Mouse (Mus musculus) stomach, embryonic 16.5 days (tissue): ENCODE measurements around the gene Plppr3. TPM values are rescaled to one million over a fixed set of nuclear protein-coding genes. Genes with fewer than 3 reads are reported as not detected.
A peak's percentile ranks its signal among the peaks of the same experiment; 100 is the strongest.

Source experiments
- ATAC-seq: fragments of 200-750 bp; cut with Nextera tagmentation; 2 replicates; pipeline ENCODE4 v1.8.0; 2017; ENCODE audit warnings: moderate number of reproducible peaks, moderate TSS enrichment; ENCODE audit not compliant: insufficient read depth, low FRiP score
- H3K27ac ChIP-seq: fragments of 300-500 bp; sonication (generic); 2 replicates; pipeline ENCODE4 v1.5.1; 2014; ENCODE audit warnings: low read length
- H3K27me3 ChIP-seq: fragments of 300-500 bp; sonication (generic); 2 replicates; pipeline ENCODE4 v1.6.1; 2014; ENCODE audit warnings: low read length, control low read depth, mixed read lengths; ENCODE audit not compliant: control insufficient read depth, insufficient read depth
- H3K36me3 ChIP-seq: fragments of 300-500 bp; sonication (generic); 2 replicates; pipeline ENCODE4 v1.6.1; 2014; ENCODE audit warnings: low read length; ENCODE audit not compliant: control insufficient read depth, insufficient read depth
- H3K4me1 ChIP-seq: fragments of 300-500 bp; sonication (generic); 2 replicates; pipeline ENCODE4 v1.6.1; 2014; ENCODE audit warnings: low read length, control low read depth, mixed read lengths; ENCODE audit not compliant: control insufficient read depth, insufficient read depth
- H3K4me2 ChIP-seq: fragments of 300-500 bp; sonication (generic); 2 replicates; pipeline ENCODE4 v1.6.1; 2014; ENCODE audit warnings: low read depth, low read length, mixed read lengths
- H3K4me3 ChIP-seq: fragments of 300-500 bp; sonication (generic); replicated peaks from 2 replicates; pipeline ENCODE4 v1.5.1; 2014; ENCODE audit warnings: mild to moderate bottlenecking, low read length
- H3K9ac ChIP-seq: fragments of 300-500 bp; sonication (generic); 2 replicates; pipeline ENCODE4 v1.6.1; 2014; ENCODE audit warnings: low read length
- H3K9me3 ChIP-seq: fragments of 300-500 bp; sonication (generic); replicated peaks from 2 replicates; pipeline ENCODE4 v1.6.1; 2016; ENCODE audit warnings: low read length, control low read depth; ENCODE audit not compliant: control insufficient read depth
- WGBS: fragments of 180-500 bp; shearing (Covaris S2); extraction: QIAGEN DNeasy Blood & Tissue Kit; methylation state at CpG from one replicate; pipeline ENCODE4 v1.1.7; 2014; 5-methylcytosine and 5-hydroxymethylcytosine counted together
- polyA plus RNA-seq: library from polyadenylated mRNA; unstranded; fragments of >200 nt; fragmentation: Nextera tagmentation; extraction: Ambion mirVana; gene quantifications from 2 replicates; pipeline ENCODE4 v1.2.1, GENCODE M21; 2015

Plppr3 gene
- polyA plus RNA-seq, 1 experiment from 2014 or later, result 28.7 TPM

GRCm38 (mm10) chr10:79879527-79879926 lies 5.1 kb upstream of the Plppr3 start:
- Histone ChIP-seq H3K27me3 (no peaks in the 10 kb centered on the region), H3K9ac (no peak overlapping the region), H3K4me2 (no peak overlapping the region), H3K4me1 (peaks cover 3% of the 10 kb centered on the region; the same call in 1 of the 2 replicates), H3K27ac (no peak overlapping the region), H3K36me3 (no peaks in the 10 kb centered on the region), H3K9me3 (no peaks in the 10 kb centered on the region), H3K4me3 (no peak overlapping the region)
- ATAC-seq, result no peak
- whole genome bisulfite sequencing, result 19% methylated on average over 3 of the region's 3 CpGs

- Histone ChIP-seq H3K9me3 (no peaks in the 10 kb centered on the region), H3K4me1 (peaks cover 8% of the 10 kb centered on the region), H3K4me2 (no peak overlapping the region), H3K27me3 (no peaks in the 10 kb centered on the region), H3K9ac (no peak overlapping the region), H3K4me3 (no peak overlapping the region), H3K36me3 (no peaks in the 10 kb centered on the region), H3K27ac (no peak overlapping the region)
- WGBS, result 55% methylated on average over 12 of the region's 12 CpGs
- no peak for ATAC-seq
Observed at GRCm38 (mm10) chr10:79877757-79878156, 3.3 kb upstream of the Plppr3 start.

DNA sequence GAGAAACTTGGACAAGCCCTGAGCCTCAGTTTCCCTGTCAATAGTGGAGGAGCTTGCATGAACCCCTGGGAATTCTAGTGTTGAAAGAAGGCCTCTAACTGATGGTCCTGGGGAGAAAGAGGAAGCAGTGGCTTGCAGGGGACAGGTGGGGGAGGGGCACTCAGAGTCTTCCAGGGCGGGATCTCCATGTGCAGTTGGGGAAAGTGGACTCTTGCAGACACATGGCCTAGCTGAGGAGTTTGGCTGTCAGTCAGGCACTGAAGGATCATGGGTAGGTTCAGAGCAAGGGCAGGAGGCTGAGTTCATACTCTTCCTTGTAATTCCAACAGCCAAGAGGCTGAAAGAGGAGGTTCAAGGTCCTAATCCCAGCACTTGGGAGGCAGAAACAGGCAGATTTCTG lies 2.7 kb upstream of the Plppr3 start:
- Histone ChIP-seq H3K36me3 (no peaks in the 10 kb centered on the region), H3K9me3 (no peaks in the 10 kb centered on the region), H3K4me2 (no peak overlapping the region), H3K27me3 (no peaks in the 10 kb centered on the region), H3K27ac (no peak overlapping the region), H3K4me3 (no peak overlapping the region), H3K4me1 (peaks cover 8% of the 10 kb centered on the region), H3K9ac (no peak overlapping the region)
- 36% methylated on average over 1 of the region's 1 CpGs for WGBS
- no peak for ATAC-seq

GRCm38 (mm10) chr10:79873715-79874289 lies 632 bp downstream of the Plppr3 start:
- WGBS, result 2% methylated on average over 26 of the region's 26 CpGs
- Histone ChIP-seq H3K27ac (0 out of 2 replicates have a peak overlapping the region, but pooled peaks have one; percentile 16), H3K36me3 (no peaks in the 10 kb centered on the region), H3K4me3 (peak overlapping the region; percentile 67), H3K4me1 (peaks cover 8% of the 10 kb centered on the region), H3K9ac (peak overlapping the region; percentile 85), H3K27me3 (no peaks in the 10 kb centered on the region), H3K4me2 (peak overlapping the region; percentile 99), H3K9me3 (no peaks in the 10 kb centered on the region)
- no peak for ATAC-seq

- Histone ChIP-seq H3K9ac (peak overlapping the region; percentile 85), H3K4me3 (peak overlapping the region; percentile 67), H3K27me3 (no peaks in the 10 kb centered on the region), H3K27ac (no peak overlapping the region), H3K36me3 (no peaks in the 10 kb centered on the region), H3K4me2 (peak overlapping the region; percentile 99), H3K4me1 (peaks cover 8% of the 10 kb centered on the region), H3K9me3 (no peaks in the 10 kb centered on the region)
- ATAC-seq, result no peak
- 10% methylated on average over 6 of the region's 6 CpGs for WGBS
Observed at GRCm38 (mm10) chr10:79873313-79873712, 1.1 kb downstream of the Plppr3 start.

- 37% methylated on average over 3 of the region's 3 CpGs for WGBS
- Histone ChIP-seq H3K27ac (no peak overlapping the region), H3K9me3 (no peaks in the 10 kb centered on the region), H3K36me3 (no peaks in the 10 kb centered on the region), H3K4me2 (no peak overlapping the region), H3K4me3 (no peak overlapping the region; the same call in 1 of the 2 replicates), H3K27me3 (no peaks in the 10 kb centered on the region), H3K4me1 (peaks cover 8% of the 10 kb centered on the region), H3K9ac (no peak overlapping the region)
- no peak for ATAC-seq
Observed at GRCm38 (mm10) chr10:79872862-79873261, 1.6 kb downstream of the Plppr3 start.

DNA sequence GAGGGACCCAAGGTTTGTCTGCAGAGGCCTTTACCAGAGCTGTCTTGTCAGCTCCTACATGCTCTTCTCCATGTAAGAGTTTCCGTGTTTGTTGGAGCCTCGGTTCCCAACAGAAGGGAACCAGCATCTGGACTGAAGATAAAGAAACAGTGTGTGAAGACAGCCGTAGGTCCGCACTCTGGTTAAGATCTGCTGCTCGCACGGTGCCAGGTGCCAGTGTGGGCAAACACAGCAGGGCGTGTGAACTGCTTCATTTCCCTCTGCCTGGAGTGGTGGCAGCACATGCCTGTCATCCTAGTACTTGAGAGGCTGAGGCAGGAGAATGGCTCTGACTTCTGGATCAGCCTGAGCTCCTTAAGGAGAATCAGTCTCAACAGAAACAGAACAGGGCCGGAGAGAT lies 2.6 kb downstream of the Plppr3 start:
- 84% methylated on average over 8 of the region's 8 CpGs for WGBS
- Histone ChIP-seq H3K4me1 (peaks cover 8% of the 10 kb centered on the region), H3K9ac (no peak overlapping the region), H3K4me2 (no peak overlapping the region), H3K27ac (no peak overlapping the region), H3K36me3 (no peaks in the 10 kb centered on the region), H3K9me3 (no peaks in the 10 kb centered on the region), H3K4me3 (no peak overlapping the region), H3K27me3 (no peaks in the 10 kb centered on the region)
- ATAC-seq, result no peak

GRCm38 (mm10) chr10:79866601-79867000 lies 7.8 kb downstream of the Plppr3 start:
- Histone ChIP-seq H3K4me3 (no peak overlapping the region), H3K9ac (no peak overlapping the region), H3K4me1 (0 out of 2 replicates have a peak, but pooled peaks cover 3% of the 10 kb centered on the region), H3K36me3 (peaks cover 19% of the 10 kb centered on the region), H3K27me3 (no peaks in the 10 kb centered on the region), H3K27ac (no peak overlapping the region), H3K9me3 (no peaks in the 10 kb centered on the region), H3K4me2 (no peak overlapping the region)
- WGBS, result 72% methylated on average over 11 of the region's 11 CpGs
- no peak for ATAC-seq

GRCm38 (mm10) chr10:79865801-79866295 lies 8.6 kb downstream of the Plppr3 start:
- WGBS, result 64% methylated on average over 19 of the region's 19 CpGs
- no peak overlapping the region; the same call in 1 of the 2 replicates for H3K27ac ChIP-seq
- no peak for ATAC-seq

More at GRCm38 (mm10) chr10:79865801-79866295, 8.6 kb downstream of the Plppr3 start:
- peaks cover 24% of the 10 kb centered on the region for H3K36me3 ChIP-seq
- no peak overlapping the region for H3K4me3 ChIP-seq
- H3K4me2 ChIP-seq, result no peak overlapping the region
- H3K9me3 ChIP-seq, result no peaks in the 10 kb centered on the region
- 0 out of 2 replicates have a peak, but pooled peaks cover 3% of the 10 kb centered on the region for H3K4me1 ChIP-seq
- no peak overlapping the region for H3K9ac ChIP-seq
- no peaks in the 10 kb centered on the region for H3K27me3 ChIP-seq
